Mouse (Mus musculus) thymus, adult 2 months (tissue): ENCODE data around the gene Serpinb6a. TPM values are rescaled to one million over a fixed set of nuclear protein-coding genes. Genes with fewer than 3 reads are reported as not detected.
A peak's percentile ranks its signal among the peaks of the same experiment; 100 is the strongest.

Experiments used
- DNase-seq: peaks from one replicate; pipeline ENCODE4 v3.0.0; 2021
- H3K27ac ChIP-seq: fragments of 200-500 bp; 2 replicates; pipeline ENCODE4 v1.5.1; 2012; ENCODE audit warnings: low read length, control low read depth; ENCODE audit not compliant: control insufficient read depth, insufficient read depth
- H3K27me3 ChIP-seq: fragments of 200-500 bp; 2 replicates; pipeline ENCODE4 v1.6.1; 2012; ENCODE audit warnings: mild to moderate bottlenecking, low read length, moderate library complexity, mixed read lengths; ENCODE audit not compliant: control insufficient read depth, insufficient read depth
- H3K36me3 ChIP-seq: fragments of 200-500 bp; 2 replicates; pipeline ENCODE4 v1.6.1; 2012; ENCODE audit warnings: mild to moderate bottlenecking, low read length, moderate library complexity; ENCODE audit not compliant: control insufficient read depth, insufficient read depth
- H3K4me1 ChIP-seq: fragments of 200-500 bp; replicated peaks from 2 replicates; pipeline ENCODE4 v1.6.1; 2012; ENCODE audit warnings: low read length; ENCODE audit not compliant: control insufficient read depth, insufficient read depth
- H3K4me3 ChIP-seq: fragments of 200-500 bp; 2 replicates; pipeline ENCODE4 v1.5.1; 2012; ENCODE audit warnings: mild to moderate bottlenecking, low read length, control low read depth, moderate library complexity; ENCODE audit not compliant: control insufficient read depth, insufficient read depth
- CTCF ChIP-seq: fragments of 200-500 bp; IDR thresholded peaks from 2 replicates; pipeline ENCODE4 v1.5.1; 2012; ENCODE audit warnings: mild to moderate bottlenecking, control low read depth, low read length, moderate library complexity, borderline replicate concordance; ENCODE audit not compliant: control insufficient read depth, poor library complexity, insufficient read depth; ENCODE audit errors: extremely low read depth
- POLR2A ChIP-seq: fragments of 200-500 bp; IDR thresholded peaks from 2 replicates; pipeline ENCODE4 v1.6.1; 2012; ENCODE audit warnings: mild to moderate bottlenecking, low read length, control low read depth, moderate library complexity; ENCODE audit not compliant: control insufficient read depth, poor library complexity, insufficient read depth; ENCODE audit errors: extremely low read depth
- WGBS: fragments of 180-500 bp; shearing (Covaris S2); methylation state at CpG from one replicate; pipeline ENCODE4 v1.1.7; 2018; 5-methylcytosine and 5-hydroxymethylcytosine counted together
- polyA plus RNA-seq: library from polyadenylated mRNA; depleted of rRNA; stranded (reverse); fragments of >200 nt; gene quantifications from 2 replicates; pipeline ENCODE4 v1.2.3, GENCODE M21; 2012

Serpinb6a gene
- polyA plus RNA-seq, 1 experiment = 48.3 TPM

DNA sequence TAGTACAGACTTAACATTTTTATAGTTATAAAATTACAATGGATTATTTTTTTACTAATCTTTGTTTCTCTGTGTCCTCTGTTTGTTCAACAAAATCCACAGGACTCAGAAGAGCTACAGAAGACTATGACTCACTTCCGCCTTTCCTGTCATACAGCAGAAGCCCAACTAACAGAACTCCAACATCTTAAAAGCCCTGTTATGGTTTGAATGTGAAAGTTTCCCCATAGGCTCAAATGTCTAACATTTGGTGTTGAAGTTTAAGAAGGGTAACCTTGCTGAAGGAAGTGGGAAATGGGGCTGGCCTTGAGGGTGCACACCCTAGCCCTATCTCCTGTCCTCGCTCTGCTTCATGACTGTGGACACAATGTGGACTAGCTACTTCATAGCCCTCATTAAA lies 42.8 kb downstream of the Serpinb6a start:
- no peak for DNase-seq
- Histone ChIP-seq H3K4me3 (no peak overlapping the region), H3K4me1 (no peaks in the 10 kb centered on the region), H3K36me3 (no peaks in the 10 kb centered on the region), H3K27ac (no peak overlapping the region), H3K27me3 (no peaks in the 10 kb centered on the region)
- 94% methylated on average over 2 of the region's 2 CpGs for WGBS
- no peak for TF ChIP-seq CTCF
- TF ChIP-seq POLR2A = no peak

DNA sequence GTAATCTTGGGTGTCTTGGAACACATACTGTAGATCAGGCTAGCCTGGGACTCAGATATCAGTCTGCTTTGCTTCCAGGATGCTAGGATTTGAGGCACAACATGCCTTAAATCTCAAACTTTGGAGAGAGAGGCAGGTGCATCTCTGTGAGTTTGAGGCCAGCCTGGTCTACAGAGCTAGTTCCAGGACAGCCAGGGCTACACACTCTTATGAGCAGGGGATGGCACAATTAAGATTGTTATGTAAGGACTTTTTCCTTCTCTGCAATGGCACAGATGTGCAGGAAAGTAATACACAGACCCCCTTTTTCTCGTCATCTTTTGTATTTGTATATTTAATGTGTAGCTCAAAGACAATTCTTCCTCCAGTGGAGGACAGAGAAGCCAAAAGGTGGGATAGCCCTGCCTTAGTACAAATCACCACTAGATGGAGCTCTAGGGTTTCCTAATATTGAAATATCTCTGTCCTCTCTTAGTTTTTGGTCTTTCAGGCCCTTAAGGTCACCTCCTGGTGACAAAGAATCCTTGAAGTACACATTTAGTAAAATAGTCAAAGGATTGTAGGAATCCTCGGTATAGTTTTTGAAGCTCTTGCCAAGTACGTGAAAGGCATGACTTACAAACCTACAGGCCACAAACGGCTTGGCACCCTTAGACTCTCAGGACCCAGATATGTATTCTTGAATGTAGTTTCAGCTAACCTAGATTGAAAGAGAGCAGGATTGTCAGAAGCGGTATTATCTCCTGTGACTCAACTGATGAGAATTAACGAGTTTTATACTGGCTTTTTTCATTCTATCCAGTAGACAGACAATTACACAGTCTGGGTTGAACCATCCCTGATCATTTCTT lies 45.8 kb downstream of the Serpinb6a start:
- 58% methylated on average over 6 of the region's 6 CpGs for WGBS
- Histone ChIP-seq H3K36me3 (no peaks in the 10 kb centered on the region), H3K27ac (no peak overlapping the region), H3K27me3 (no peaks in the 10 kb centered on the region), H3K4me1 (no peaks in the 10 kb centered on the region), H3K4me3 (no peak overlapping the region)
- TF ChIP-seq POLR2A (no peak), CTCF (no peak)
- DNase-seq = peak; percentile 17

DNA sequence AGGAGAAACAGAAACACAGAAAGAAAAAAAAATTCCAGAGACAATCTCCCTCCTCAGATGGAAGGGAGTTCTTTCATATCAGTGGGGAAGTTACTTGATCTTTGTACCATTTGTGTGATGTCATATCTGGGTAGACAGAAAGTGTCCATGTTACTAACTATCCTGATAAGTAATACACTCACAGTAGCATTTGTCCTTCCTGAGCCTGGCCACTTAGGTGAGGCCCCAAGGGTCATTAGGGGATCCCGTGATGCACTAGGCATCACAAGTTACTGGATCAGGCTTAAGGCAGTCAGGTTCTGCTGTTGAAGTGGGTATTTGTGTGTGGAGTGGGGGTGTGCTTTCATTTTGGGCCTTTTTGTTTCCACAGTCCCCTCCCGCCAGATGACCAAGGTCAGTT lies 49.6 kb downstream of the Serpinb6a start:
- no peak overlapping the region for H3K4me3 ChIP-seq
- no peaks in the 10 kb centered on the region for H3K27me3 ChIP-seq
- WGBS = 90% methylated on average over 2 of the region's 2 CpGs
- DNase-seq = no peak
- TF ChIP-seq CTCF = no peak
- no peak for TF ChIP-seq POLR2A
- H3K27ac ChIP-seq = no peak overlapping the region
- H3K4me1 ChIP-seq = no peaks in the 10 kb centered on the region
- no peaks in the 10 kb centered on the region for H3K36me3 ChIP-seq

DNA sequence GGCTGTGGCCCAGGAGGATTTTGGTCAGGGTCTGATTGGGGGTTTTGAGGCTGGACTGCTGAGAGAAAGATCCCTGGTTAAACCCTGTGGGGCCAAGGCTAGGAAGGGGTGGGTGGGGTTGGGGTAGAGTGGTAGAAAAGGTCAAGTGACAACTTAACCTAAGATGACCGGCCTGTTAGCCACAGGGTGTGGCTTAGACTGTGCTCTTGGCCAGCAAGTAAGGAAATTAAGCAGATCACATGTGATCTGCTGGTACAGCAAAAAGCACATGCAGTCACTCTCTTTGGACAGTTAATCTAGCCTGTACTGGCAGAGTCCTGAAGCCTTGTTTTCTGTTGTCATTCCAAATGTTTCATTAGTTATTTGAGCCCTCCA lies 50.5 kb downstream of the Serpinb6a start:
- TF ChIP-seq POLR2A (no peak), CTCF (no peak)
- Histone ChIP-seq H3K4me3 (no peak overlapping the region), H3K27me3 (no peaks in the 10 kb centered on the region), H3K36me3 (no peaks in the 10 kb centered on the region), H3K4me1 (no peaks in the 10 kb centered on the region), H3K27ac (no peak overlapping the region)
- WGBS = 90% methylated on average over 1 of the region's 1 CpGs
- DNase-seq = no peak

DNA sequence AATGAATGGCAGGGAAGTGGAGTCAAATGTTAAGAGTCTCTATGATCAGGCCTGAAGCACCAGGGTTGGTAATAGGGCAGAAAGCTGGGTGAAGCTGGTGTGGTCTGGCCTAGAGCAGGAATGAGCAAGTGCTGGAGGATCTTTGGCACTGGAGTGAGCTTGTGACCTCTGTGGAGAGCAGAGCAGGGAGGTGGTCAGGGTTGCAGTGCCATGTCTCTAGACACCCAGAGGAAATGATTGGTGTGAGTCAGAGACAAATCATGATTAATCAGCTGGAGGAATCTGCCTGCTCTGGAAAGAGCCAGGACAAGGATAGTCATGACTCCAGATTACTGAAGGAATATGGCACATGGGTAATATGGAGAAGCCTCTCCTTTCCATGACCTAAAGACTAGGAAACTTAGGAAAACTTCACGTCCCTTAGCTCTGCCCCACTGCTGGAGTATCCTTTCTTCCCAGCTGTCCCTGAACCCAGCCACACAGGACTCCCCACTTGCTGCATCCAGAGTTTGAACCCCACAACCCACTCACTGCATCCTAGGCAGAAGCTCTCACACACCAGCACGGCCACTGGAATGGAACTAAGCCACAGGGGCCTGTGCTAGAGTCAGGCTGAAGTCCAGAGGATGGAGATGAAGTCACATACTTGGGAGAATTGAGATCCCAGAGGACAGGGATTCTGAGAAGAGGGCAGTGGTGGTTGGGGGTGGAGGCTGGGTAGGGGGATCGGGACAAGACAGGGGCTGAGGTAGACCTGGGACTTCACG lies 51.1 kb downstream of the Serpinb6a start:
- Histone ChIP-seq H3K4me3 (no peak overlapping the region), H3K27ac (no peak overlapping the region), H3K4me1 (no peaks in the 10 kb centered on the region), H3K27me3 (no peaks in the 10 kb centered on the region), H3K36me3 (no peaks in the 10 kb centered on the region)
- no peak for DNase-seq
- TF ChIP-seq POLR2A (no peak), CTCF (no peak)
- WGBS = 96% methylated on average over 4 of the region's 4 CpGs

DNA sequence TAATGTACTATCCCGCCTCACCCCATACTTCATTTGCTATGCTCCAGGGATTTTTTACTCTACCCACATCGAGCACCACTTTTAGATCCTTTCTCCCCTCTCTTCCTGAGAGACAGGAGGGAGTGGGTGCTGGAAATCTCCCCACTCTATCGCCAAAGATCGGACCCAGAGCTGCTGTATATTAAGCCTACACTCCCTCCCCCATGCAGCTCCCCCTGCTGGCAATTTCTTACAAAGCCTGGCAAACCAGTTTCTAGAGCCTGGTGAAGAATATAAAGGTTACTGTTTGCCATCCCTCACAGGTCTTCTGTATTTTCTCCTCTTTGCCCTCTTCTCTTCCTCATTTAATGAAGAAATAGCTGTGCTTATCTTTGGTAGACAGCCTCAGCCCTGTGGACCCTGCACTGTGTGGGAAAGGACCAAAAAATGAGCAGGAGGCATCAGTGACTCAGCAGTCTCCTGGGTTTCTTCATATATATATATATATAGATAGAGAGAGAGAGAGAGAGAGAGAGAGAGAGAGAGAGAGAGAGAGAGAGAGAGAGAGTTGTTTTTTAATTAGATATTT lies 60.3 kb downstream of the Serpinb6a start:
- Histone ChIP-seq H3K4me3 (no peak overlapping the region), H3K4me1 (no peaks in the 10 kb centered on the region), H3K27me3 (no peaks in the 10 kb centered on the region), H3K27ac (no peak overlapping the region), H3K36me3 (no peaks in the 10 kb centered on the region)
- no peak for TF ChIP-seq POLR2A
- TF ChIP-seq CTCF = no peak
- peak; percentile 23 for DNase-seq
- WGBS = 66% methylated on average over 4 of the region's 4 CpGs
